ENCODE assay signal across 8 mouse cellular contexts in the genomic region with DNA sequence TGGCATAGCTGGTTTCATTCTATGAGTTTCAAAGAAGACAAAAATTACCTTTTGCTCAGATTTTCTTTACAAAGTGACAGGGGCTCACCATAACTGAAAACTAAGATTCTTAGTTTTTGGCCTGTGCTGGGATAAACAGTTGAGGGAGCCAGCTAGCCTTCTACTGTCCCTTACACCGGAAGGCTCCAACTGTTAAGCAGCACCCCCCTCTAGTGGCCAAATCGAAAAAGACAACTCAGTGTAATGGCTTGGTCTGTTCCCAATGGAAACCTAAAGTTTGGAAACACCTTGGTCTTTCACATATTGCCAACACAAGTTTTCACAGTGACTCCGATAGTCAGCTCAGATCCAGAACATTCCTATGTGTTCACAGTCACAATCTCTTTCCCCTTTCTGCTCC.
A peak's percentile ranks its signal among the peaks of the same experiment; 100 is the strongest.
DNase-seq lines count a peak whose midpoint lies in the region; ATAC-seq and TF ChIP-seq lines count a peak whose summit lies in the region.

No protein-coding gene starts in this region.

- H3K4me2 ChIP-seq in intestine, embryonic 15.5 days (replicated peaks) = no peak overlapping the region
- no peak overlapping the region for H3K4me2 ChIP-seq in midbrain, embryonic 12.5 days (replicated peaks)

- no peak overlapping the region for H3K27ac ChIP-seq in gastrocnemius, adult 2 months
- no peak overlapping the region for H3K27ac ChIP-seq in intestine, embryonic 15.5 days
- no peak overlapping the region for H3K27ac ChIP-seq in midbrain, embryonic 12.5 days (replicated peaks)

- no peak overlapping the region for H3K4me3 ChIP-seq in gastrocnemius, adult 2 months
- no peak overlapping the region for H3K4me3 ChIP-seq in intestine, embryonic 15.5 days (replicated peaks)
- H3K4me3 ChIP-seq in midbrain, embryonic 12.5 days = no peak overlapping the region

- intact Hi-C loops in gastrocnemius, adult 2 months (cut with DNase I) = loop anchor here (2.0 kb wide), 1 partner anchor 518 kb away; no protein-coding TSS in a partner anchor
- intact Hi-C loops in left cerebral cortex, postnatal 10 days (cut with DNase I) = loop anchor here (2.0 kb wide), 1 partner anchor 518 kb away; no protein-coding TSS in a partner anchor

- peak; percentile 86 for ATAC-seq in intestine, embryonic 15.5 days
- ATAC-seq in midbrain, embryonic 12.5 days (ENCODE audit: low FRiP score, low read depth) = peak; percentile 89

- peak; percentile 86 for TF ChIP-seq CTCF in gastrocnemius, adult 2 months (IDR thresholded peaks at IDR 0.05)

- H3K36me3 ChIP-seq in intestine, embryonic 15.5 days = no peaks in the 10 kb centered on the region
- no peaks in the 10 kb centered on the region for H3K36me3 ChIP-seq in midbrain, embryonic 12.5 days

- no peaks in the 10 kb centered on the region for H3K9me3 ChIP-seq in intestine, embryonic 15.5 days
- no peaks in the 10 kb centered on the region for H3K9me3 ChIP-seq in midbrain, embryonic 12.5 days

- no peak overlapping the region for H3K9ac ChIP-seq in intestine, embryonic 15.5 days
- H3K9ac ChIP-seq in midbrain, embryonic 12.5 days (replicated peaks) = no peak overlapping the region

- WGBS in intestine, embryonic 15.5 days = 10% methylated on average over 3 of the region's 3 CpGs
- WGBS in midbrain, embryonic 12.5 days = 13% methylated on average over 3 of the region's 3 CpGs

- H3K4me1 ChIP-seq in intestine, embryonic 15.5 days (replicated peaks) = no peaks in the 10 kb centered on the region
- no peaks in the 10 kb centered on the region; the same call in 1 of the 2 replicates for H3K4me1 ChIP-seq in midbrain, embryonic 12.5 days

- DNase-seq in adrenal gland, adult 18-20 months (ENCODE audit: low spot score in 2 of 2) = peak; percentile 82 to 85
- DNase-seq in cerebellum, postnatal 4 days (ENCODE audit: low spot score in 2 of 2) = peak; percentile 79 to 88
- peak; percentile 76 for DNase-seq in gastrocnemius, adult 2 months
- DNase-seq in left cerebral cortex, postnatal 10 days (ENCODE audit: extremely low spot score in 1 of 2, low spot score in 2 of 2) = peak; percentile 76 to 81
- peak; percentile 47 for DNase-seq in skeletal muscle tissue, adult 2 months (ENCODE audit: low read depth, low spot score)
- DNase-seq in yolk sac, embryonic 10.5 days (ENCODE audit: low spot score) = peak; percentile 62

- no peaks in the 10 kb centered on the region for H3K27me3 ChIP-seq in intestine, embryonic 15.5 days (replicated peaks)
- H3K27me3 ChIP-seq in midbrain, embryonic 12.5 days = no peaks in the 10 kb centered on the region
